Mouse (Mus musculus) embryonic facial prominence, embryonic 12.5 days (tissue): ENCODE data around the gene Scn10a. TPM values are rescaled to one million over a fixed set of nuclear protein-coding genes. Genes with fewer than 3 reads are reported as not detected.

Source experiments
- ATAC-seq: fragments of 200-750 bp; cut with Nextera tagmentation; 2 replicates; pipeline ENCODE4 v1.8.0; 2017; ENCODE audit not compliant: insufficient number of reproducible peaks, insufficient read depth, low FRiP score, low TSS enrichment
- H3K27ac ChIP-seq: fragments of 300-500 bp; sonication (generic); 2 replicates; pipeline ENCODE4 v1.5.1; 2016; ENCODE audit warnings: mild to moderate bottlenecking
- H3K27me3 ChIP-seq: fragments of 300-500 bp; sonication (generic); 2 replicates; pipeline ENCODE4 v1.6.1; 2016; ENCODE audit warnings: mild to moderate bottlenecking, moderate library complexity
- H3K36me3 ChIP-seq: fragments of 300-500 bp; sonication (generic); 2 replicates; pipeline ENCODE4 v1.6.1; 2016; ENCODE audit warnings: mild to moderate bottlenecking
- H3K4me1 ChIP-seq: fragments of 300-500 bp; sonication (generic); 2 replicates; pipeline ENCODE4 v1.6.1; 2016
- H3K4me2 ChIP-seq: fragments of 300-500 bp; sonication (generic); replicated peaks from 2 replicates; pipeline ENCODE4 v1.6.1; 2016; ENCODE audit warnings: mild to moderate bottlenecking, moderate library complexity
- H3K4me3 ChIP-seq: fragments of 300-500 bp; sonication (generic); 2 replicates; pipeline ENCODE4 v1.5.1; 2016; ENCODE audit warnings: mild to moderate bottlenecking
- H3K9ac ChIP-seq: fragments of 300-500 bp; sonication (generic); 2 replicates; pipeline ENCODE4 v1.6.1; 2016; ENCODE audit warnings: mild to moderate bottlenecking, moderate library complexity
- H3K9me3 ChIP-seq: fragments of 300-500 bp; sonication (generic); 2 replicates; pipeline ENCODE4 v1.6.1; 2016; ENCODE audit warnings: mild to moderate bottlenecking, moderate library complexity
- WGBS: fragments of 180-500 bp; shearing (Covaris S2); methylation state at CpG from one replicate; pipeline ENCODE4 v1.1.7; 2016; 5-methylcytosine and 5-hydroxymethylcytosine counted together
- polyA plus RNA-seq: library from polyadenylated mRNA; unstranded; fragments of >200 nt; fragmentation: Nextera tagmentation; extraction: Ambion mirVana; gene quantifications from 2 replicates; pipeline ENCODE4 v1.2.1, GENCODE M21; 2016

Scn10a gene
- polyA plus RNA-seq, 1 experiment from 2014 or later: 1.6 TPM

- ATAC-seq: no peak
- 39% methylated on average over 14 of the region's 14 CpGs for WGBS
- Histone ChIP-seq H3K27ac (no peak overlapping the region), H3K4me1 (0 out of 2 replicates have a peak, but pooled peaks cover 12% of the 10 kb centered on the region), H3K9me3 (no peaks in the 10 kb centered on the region), H3K4me3 (no peak overlapping the region), H3K27me3 (peaks cover 82% of the 10 kb centered on the region), H3K9ac (no peak overlapping the region), H3K4me2 (no peak overlapping the region), H3K36me3 (no peaks in the 10 kb centered on the region)
Observed at GRCm38 (mm10) chr9:119573009-119573408, 146.1 kb downstream of the Scn10a start.

GRCm38 (mm10) chr9:119571411-119571888, 147.7 kb downstream of the Scn10a start:
- Histone ChIP-seq H3K4me1 (peaks cover 12% of the 10 kb centered on the region; the same call in 1 of the 2 replicates), H3K9ac (no peak overlapping the region; the same call in 1 of the 2 replicates), H3K4me3 (no peak overlapping the region), H3K4me2 (peak overlapping the region; percentile 16; the same call in 1 of the 2 replicates), H3K27me3 (peaks cover 80% of the 10 kb centered on the region), H3K9me3 (no peaks in the 10 kb centered on the region), H3K36me3 (no peaks in the 10 kb centered on the region), H3K27ac (no peak overlapping the region)
- under 1% methylated on average over 15 of the region's 15 CpGs for WGBS
- ATAC-seq: no peak

- no peaks in the 10 kb centered on the region for H3K9me3 ChIP-seq
- H3K4me2 ChIP-seq: no peak overlapping the region
- ATAC-seq: no peak
- H3K4me3 ChIP-seq: no peak overlapping the region
- no peak overlapping the region for H3K9ac ChIP-seq
- peaks cover 80% of the 10 kb centered on the region for H3K27me3 ChIP-seq
- H3K27ac ChIP-seq: no peak overlapping the region
- peaks cover 16% of the 10 kb centered on the region for H3K4me1 ChIP-seq
- no peaks in the 10 kb centered on the region for H3K36me3 ChIP-seq
- 19% methylated on average over 9 of the region's 9 CpGs for WGBS
Observed at GRCm38 (mm10) chr9:119570652-119571051, 148.5 kb downstream of the Scn10a start.

GRCm38 (mm10) chr9:119568732-119569131, 150.4 kb downstream of the Scn10a start:
- Histone ChIP-seq H3K27me3 (peaks cover 62% of the 10 kb centered on the region), H3K9me3 (no peaks in the 10 kb centered on the region), H3K9ac (no peak overlapping the region), H3K36me3 (no peaks in the 10 kb centered on the region), H3K4me1 (peaks cover 16% of the 10 kb centered on the region), H3K27ac (no peak overlapping the region), H3K4me3 (no peak overlapping the region), H3K4me2 (no peak overlapping the region)
- WGBS: 85% methylated on average over 8 of the region's 8 CpGs
- no peak for ATAC-seq

GRCm38 (mm10) chr9:119567800-119568199, 151.3 kb downstream of the Scn10a start:
- Histone ChIP-seq H3K9ac (no peak overlapping the region), H3K36me3 (no peaks in the 10 kb centered on the region), H3K9me3 (no peaks in the 10 kb centered on the region), H3K27ac (no peak overlapping the region), H3K4me3 (no peak overlapping the region), H3K4me2 (no peak overlapping the region), H3K27me3 (peaks cover 53% of the 10 kb centered on the region), H3K4me1 (peaks cover 16% of the 10 kb centered on the region)
- 81% methylated on average over 5 of the region's 5 CpGs for WGBS
- ATAC-seq: no peak

GRCm38 (mm10) chr9:119566214-119566613, 152.9 kb downstream of the Scn10a start:
- Histone ChIP-seq H3K9me3 (no peaks in the 10 kb centered on the region), H3K36me3 (no peaks in the 10 kb centered on the region), H3K9ac (no peak overlapping the region), H3K4me2 (no peak overlapping the region), H3K27me3 (peaks cover 37% of the 10 kb centered on the region), H3K27ac (no peak overlapping the region), H3K4me3 (no peak overlapping the region), H3K4me1 (peaks cover 11% of the 10 kb centered on the region)
- 5% methylated on average over 10 of the region's 10 CpGs for WGBS
- ATAC-seq: no peak

- Histone ChIP-seq H3K27me3 (peaks cover 24% of the 10 kb centered on the region), H3K36me3 (no peaks in the 10 kb centered on the region), H3K4me3 (no peak overlapping the region), H3K4me2 (no peak overlapping the region), H3K27ac (no peak overlapping the region), H3K4me1 (peaks cover 10% of the 10 kb centered on the region), H3K9me3 (no peaks in the 10 kb centered on the region), H3K9ac (no peak overlapping the region)
- 76% methylated on average over 6 of the region's 6 CpGs for WGBS
- no peak for ATAC-seq
Observed at GRCm38 (mm10) chr9:119564803-119565202, 154.3 kb downstream of the Scn10a start.

- Histone ChIP-seq H3K9ac (no peak overlapping the region), H3K4me1 (peaks cover 15% of the 10 kb centered on the region), H3K27ac (no peak overlapping the region), H3K4me3 (no peak overlapping the region), H3K9me3 (no peaks in the 10 kb centered on the region), H3K27me3 (peaks cover 24% of the 10 kb centered on the region), H3K4me2 (no peak overlapping the region), H3K36me3 (no peaks in the 10 kb centered on the region)
- WGBS: 67% methylated on average over 6 of the region's 6 CpGs
- no peak for ATAC-seq
Observed at GRCm38 (mm10) chr9:119563617-119564016, 155.5 kb downstream of the Scn10a start.

GRCm38 (mm10) chr9:119562256-119562655, 156.9 kb downstream of the Scn10a start:
- H3K4me1 ChIP-seq: peaks cover 15% of the 10 kb centered on the region
- no peaks in the 10 kb centered on the region for H3K36me3 ChIP-seq
- H3K4me2 ChIP-seq: no peak overlapping the region
- no peak overlapping the region for H3K4me3 ChIP-seq
- H3K9me3 ChIP-seq: no peaks in the 10 kb centered on the region
- H3K27ac ChIP-seq: no peak overlapping the region
- ATAC-seq: no peak
- H3K9ac ChIP-seq: no peak overlapping the region
- 68% methylated on average over 12 of the region's 12 CpGs for WGBS
- peaks cover 15% of the 10 kb centered on the region for H3K27me3 ChIP-seq

- Histone ChIP-seq H3K9ac (no peak overlapping the region), H3K4me1 (peaks cover 15% of the 10 kb centered on the region), H3K27ac (no peak overlapping the region), H3K9me3 (no peaks in the 10 kb centered on the region), H3K4me3 (no peak overlapping the region), H3K27me3 (peaks cover 11% of the 10 kb centered on the region), H3K4me2 (no peak overlapping the region), H3K36me3 (no peaks in the 10 kb centered on the region)
- ATAC-seq: no peak
- WGBS: 46% methylated on average over 8 of the region's 8 CpGs
Observed at GRCm38 (mm10) chr9:119561746-119562145, 157.4 kb downstream of the Scn10a start.

- peaks cover 8% of the 10 kb centered on the region; the same call in 1 of the 2 replicates for H3K4me1 ChIP-seq
- no peak overlapping the region for H3K9ac ChIP-seq
- WGBS: 68% methylated on average over 16 of the region's 16 CpGs
- ATAC-seq: no peak
- no peaks in the 10 kb centered on the region for H3K9me3 ChIP-seq
- H3K4me2 ChIP-seq: no peak overlapping the region
- H3K27me3 ChIP-seq: peaks cover 5% of the 10 kb centered on the region; the same call in 1 of the 2 replicates
- no peaks in the 10 kb centered on the region for H3K36me3 ChIP-seq
- H3K4me3 ChIP-seq: no peak overlapping the region
- H3K27ac ChIP-seq: no peak overlapping the region
Observed at GRCm38 (mm10) chr9:119559537-119560276, 159.4 kb downstream of the Scn10a start.
